Mouse (Mus musculus): ENCODE measurements around the gene Olfr1418.

DNA sequence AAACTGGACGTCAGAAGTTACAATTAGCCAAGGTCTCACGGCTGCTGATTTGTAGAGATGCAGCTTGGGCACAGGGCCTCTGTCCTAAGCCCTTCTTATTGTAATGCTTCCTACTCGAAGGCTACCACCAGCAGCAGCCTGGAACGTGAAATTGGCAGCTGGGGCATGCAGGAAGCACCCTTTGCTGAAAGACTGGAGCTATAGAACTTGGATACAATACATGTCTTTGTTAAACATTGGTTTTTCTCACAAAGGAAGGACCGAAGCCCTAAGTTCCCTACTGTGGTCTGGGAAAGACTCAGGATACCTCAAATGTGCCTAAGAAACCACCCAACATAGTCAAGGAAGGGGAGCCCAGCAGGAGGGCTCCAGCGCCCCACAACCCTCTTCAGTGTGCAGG, 53.0 kb downstream of the Olfr1418 start:
- TF ChIP-seq CHD2 (IDR thresholded peaks at IDR 0.05; ENCODE audit: low read depth, low read length), result no peak
- TF ChIP-seq ZNF384 (IDR thresholded peaks at IDR 0.05; ENCODE audit: low read depth, low read length), result no peak
- TF ChIP-seq HCFC1 (IDR thresholded peaks at IDR 0.05; ENCODE audit: borderline replicate concordance, insufficient read depth, low read length), result no peak
- no peak for TF ChIP-seq ZC3H11A (IDR thresholded peaks at IDR 0.05; ENCODE audit: borderline replicate concordance, low read depth, low read length)
